Mouse (Mus musculus) ovary, adult 18-20 months (tissue): ENCODE measurements around the gene Clcn1.

Experiments used
- DNase-seq: peaks from one replicate; pipeline ENCODE4 v3.0.0; 2022; ENCODE audit warnings: low spot score, mixed read lengths

The Clcn1 gene

DNA sequence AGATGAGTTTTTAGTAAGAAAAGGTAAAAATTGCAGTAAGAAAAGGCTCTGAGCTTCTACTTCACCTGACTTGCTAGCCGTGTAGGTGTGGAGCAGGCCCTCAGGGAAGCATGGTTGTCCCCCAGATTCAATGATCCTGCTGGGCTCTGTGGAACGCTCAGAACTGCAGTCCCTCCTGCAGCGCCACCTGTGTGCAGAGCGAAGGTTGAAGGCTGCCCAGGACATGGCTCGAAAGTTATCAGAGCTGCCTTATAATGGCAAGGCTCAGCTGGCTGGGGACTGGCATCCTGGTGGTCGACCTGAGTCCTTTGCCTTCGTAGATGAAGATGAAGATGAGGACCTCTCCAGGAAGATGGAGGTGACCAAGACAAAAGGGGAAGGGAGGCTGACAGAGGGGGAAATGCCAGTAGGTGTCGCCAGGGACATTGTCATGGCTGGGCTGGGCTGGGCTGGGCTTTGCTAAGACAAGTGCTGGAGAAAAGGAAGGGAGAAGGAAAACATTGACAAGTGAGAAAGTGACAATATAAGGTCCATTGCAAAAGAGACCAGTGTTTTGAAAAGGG, 23.4 kb downstream of the Clcn1 start:
- DNase-seq: no peak

GRCm38 (mm10) chr6:42310427-42311053, 24.1 kb downstream of the Clcn1 start:
- DNase-seq: no peak

GRCm38 (mm10) chr6:42318293-42318692, 31.8 kb downstream of the Clcn1 start:
- no peak for DNase-seq

DNA sequence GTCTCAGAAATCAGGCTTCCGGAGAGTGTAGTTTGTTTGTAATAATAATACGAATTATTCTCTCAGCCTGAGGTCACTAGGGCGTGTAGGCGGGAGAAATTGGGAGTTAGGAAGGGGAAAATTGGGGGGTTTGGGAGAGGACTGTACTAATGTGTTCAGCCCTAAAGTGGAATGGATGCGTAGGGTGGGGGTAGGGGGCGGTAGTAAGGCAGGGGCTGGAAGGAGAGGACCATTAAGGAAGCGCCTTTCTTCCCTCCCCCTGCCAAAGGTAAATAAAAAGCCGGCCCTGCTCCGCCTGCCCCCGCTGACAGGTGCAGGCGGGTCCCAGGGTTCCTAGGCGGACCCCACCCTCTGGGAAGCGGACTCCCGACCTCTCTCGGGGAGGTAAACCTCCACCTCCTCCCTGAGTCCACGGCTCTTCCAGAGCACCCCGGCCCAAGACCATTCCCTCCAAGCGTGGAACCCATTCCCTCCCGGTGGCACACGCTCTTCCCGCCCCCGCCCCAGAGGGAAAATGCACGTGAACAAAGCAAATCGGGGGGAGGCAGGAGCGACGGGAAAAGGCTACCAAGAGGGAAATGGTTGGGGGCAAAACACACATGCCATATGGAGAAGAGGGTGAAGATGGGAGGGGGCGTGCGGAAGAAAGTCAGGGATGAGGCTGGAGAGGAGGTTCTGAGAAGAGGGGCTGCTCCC, 37.0 kb downstream of the Clcn1 start:
- DNase-seq: no peak

GRCm38 (mm10) chr6:42324067-42324481, 37.6 kb downstream of the Clcn1 start:
- DNase-seq: no peak

- DNase-seq: peak; percentile 6
Observed at GRCm38 (mm10) chr6:42324482-42325267, 38.2 kb downstream of the Clcn1 start, which contains the start of gene Fam131b. Gene Fam131b, minus strand, starts transcription at chr6:42324643.

- DNase-seq: peak; percentile 16
Observed at GRCm38 (mm10) chr6:42325268-42325609, 38.8 kb downstream of the Clcn1 start.

DNA sequence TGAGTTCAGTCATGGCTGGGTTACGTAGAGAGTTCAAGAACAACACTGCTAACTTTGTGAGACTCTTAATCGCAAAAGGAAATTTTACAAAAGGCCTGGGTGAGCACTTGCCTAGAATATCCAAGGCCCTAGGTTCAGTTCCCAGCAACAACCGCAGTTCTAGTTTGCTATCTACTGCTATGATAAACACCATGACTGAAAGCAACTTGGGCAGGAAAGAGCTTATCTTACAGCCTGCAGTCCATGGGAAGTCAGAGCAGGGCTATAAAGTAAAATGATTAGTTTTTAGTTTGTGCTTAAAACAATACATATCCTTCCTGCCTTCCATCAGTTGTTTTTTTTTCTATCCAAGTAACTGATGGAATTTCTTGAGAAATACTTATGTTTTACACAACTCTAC, 40.0 kb downstream of the Clcn1 start:
- DNase-seq: no peak

GRCm38 (mm10) chr6:42328757-42329156, 42.3 kb downstream of the Clcn1 start:
- no peak for DNase-seq

- no peak for DNase-seq
Observed at GRCm38 (mm10) chr6:42330216-42330615, 43.7 kb downstream of the Clcn1 start.

GRCm38 (mm10) chr6:42330946-42331345, 44.5 kb downstream of the Clcn1 start:
- DNase-seq: no peak

GRCm38 (mm10) chr6:42339189-42339588, 52.7 kb downstream of the Clcn1 start:
- DNase-seq: no peak

- DNase-seq: no peak
Observed at GRCm38 (mm10) chr6:42339981-42340380, 53.5 kb downstream of the Clcn1 start.

- no peak for DNase-seq
Observed at GRCm38 (mm10) chr6:42342171-42342570, 55.7 kb downstream of the Clcn1 start.

DNA sequence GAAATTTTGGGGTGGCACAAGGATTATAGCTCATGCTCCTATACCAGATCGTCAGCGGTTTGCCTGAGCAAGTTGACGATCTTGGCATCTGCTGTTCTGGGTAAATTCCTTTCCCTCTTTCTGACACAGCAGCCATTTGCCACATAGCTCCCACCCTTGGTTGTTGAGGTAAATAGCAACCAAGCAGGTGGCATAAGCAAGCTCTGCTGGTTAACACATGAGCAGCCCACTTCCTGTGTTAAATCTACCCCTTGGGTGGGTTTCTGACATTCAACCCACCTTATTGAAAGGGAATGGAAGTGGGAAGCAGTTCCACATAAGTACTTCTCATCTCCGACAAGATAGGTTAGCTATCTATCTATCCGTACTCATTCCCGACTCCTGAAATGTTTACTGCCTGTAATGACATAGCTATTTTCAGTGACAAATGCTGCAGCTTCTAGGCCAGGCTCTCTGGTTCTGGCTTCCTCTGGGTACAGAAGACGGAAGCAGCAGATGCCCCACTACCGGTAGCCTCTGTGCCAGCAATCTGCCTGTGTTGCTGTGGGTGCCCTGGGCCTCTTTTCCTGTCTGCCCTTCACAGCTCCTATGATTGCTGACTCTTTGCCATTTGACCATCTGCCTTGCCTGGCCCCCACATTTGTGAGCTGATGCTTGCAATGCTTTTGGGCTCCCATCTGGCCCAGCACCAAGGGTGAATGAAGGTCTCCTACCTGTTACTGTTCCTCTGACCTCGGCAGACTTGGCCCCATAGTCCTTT, 57.1 kb downstream of the Clcn1 start:
- DNase-seq: no peak

GRCm38 (mm10) chr6:42344255-42344654, 57.8 kb downstream of the Clcn1 start:
- DNase-seq: no peak

- DNase-seq: no peak
Observed at GRCm38 (mm10) chr6:42348281-42349005, 62.0 kb downstream of the Clcn1 start.

GRCm38 (mm10) chr6:42349006-42349425, 62.5 kb downstream of the Clcn1 start:
- DNase-seq: peak; percentile 63

DNA sequence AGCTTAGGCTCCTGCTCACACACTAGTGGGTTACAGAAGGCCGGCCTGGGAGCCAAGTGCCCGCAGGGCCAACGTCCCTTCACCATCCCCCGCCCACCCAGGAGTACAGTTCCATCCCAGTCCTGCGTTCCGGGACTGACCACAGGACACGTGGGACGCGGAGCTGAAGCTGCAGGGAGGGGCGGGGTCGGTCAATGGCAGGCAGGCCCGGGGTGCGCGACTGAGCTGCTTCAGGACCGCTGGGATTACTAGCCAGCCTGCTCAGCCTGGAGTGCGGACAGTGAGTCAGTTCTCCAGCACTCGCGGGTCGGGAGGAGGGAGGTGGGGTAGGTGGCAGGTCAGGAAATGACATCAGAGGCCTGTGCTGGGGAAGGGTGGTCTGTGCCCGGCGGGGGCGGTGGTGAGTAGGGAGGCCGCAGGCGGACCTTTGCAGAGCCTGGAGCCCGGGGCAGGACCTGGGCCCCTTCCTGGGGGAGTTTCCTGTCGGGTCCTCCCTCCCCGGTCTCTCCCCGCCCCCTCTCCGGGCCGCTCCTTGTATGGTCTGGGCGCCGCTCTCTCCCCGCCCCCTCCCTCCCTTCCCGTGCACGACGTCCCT, 63.0 kb downstream of the Clcn1 start, which contains the start of gene Zyx:
Gene Zyx (plus strand): TSS at position 205 of the 595 bp plus-strand sequence.
- peak; percentile 93 for DNase-seq
